Mouse (Mus musculus) adrenal gland, postnatal 36 days (tissue): Measurements from ENCODE around the gene Tubgcp3. TPM values are rescaled to one million over a fixed set of nuclear protein-coding genes. Genes with fewer than 3 reads are reported as not detected.
"Not testable (repeated sequence)": the region's sequence is repeated elsewhere in the genome, so short reads cannot be mapped to it uniquely, and the experiment has no call there.

Experiments
- DNase-seq, 2 experiments: peaks; one replicate each; pipeline ENCODE4 v3.0.0; 2021; ENCODE audit warnings: mixed read lengths in 1 of 2
- long read RNA-seq, 2 experiments: library from polyadenylated mRNA; stranded (forward); transcript quantifications; one replicate each; pipeline ENCODE4 v2.0.0; 2021; ENCODE audit warnings: borderline sequencing depth in 2 of 2
- total RNA-seq, 2 experiments: library from RNA; stranded (reverse); gene quantifications; 2 replicates each; pipeline ENCODE4 v1.2.3; 2021

Tubgcp3 gene
- total RNA-seq: 10 to 100 TPM; 29.6 to 29.8 TPM
- long read RNA-seq, experiment 1, transcript Tubgcp3-201 (22 exons, 3,797 nt): major isoform, 32 of 50 reads
- long read RNA-seq, experiment 1, partial matches to known transcripts: 3 of 50 reads
- long read RNA-seq, experiment 1, other reads (novel, unspliced or antisense): 13 of 50 reads
- long read RNA-seq, experiment 2, transcript Tubgcp3-201 (22 exons, 3,797 nt): major isoform, 5 of 15 reads
- long read RNA-seq, experiment 2, partial matches to known transcripts: 2 of 15 reads
- long read RNA-seq, experiment 2, other reads (novel, unspliced or antisense): 8 of 15 reads

GRCm38 (mm10) chr8:12672056-12672881 is at the start of gene Tubgcp3:
Gene Tubgcp3, minus strand, starts transcription at chr8:12672248.
- DNase-seq: peak; percentile 91 to 92

GRCm38 (mm10) chr8:12719091-12719490 is 47.0 kb upstream of the Tubgcp3 start:
- DNase-seq: no peak

- no peak for DNase-seq
Measured at GRCm38 (mm10) chr8:12715861-12716585, 44.0 kb upstream of the Tubgcp3 start.

- DNase-seq: peak; percentile 64 to 70
Measured at GRCm38 (mm10) chr8:12711623-12712022, 39.6 kb upstream of the Tubgcp3 start.

GRCm38 (mm10) chr8:12703597-12703996 is 31.5 kb upstream of the Tubgcp3 start:
- peak; percentile 19 to 20 for DNase-seq

- no peak for DNase-seq
Measured at GRCm38 (mm10) chr8:12702290-12702689, 30.2 kb upstream of the Tubgcp3 start.

GRCm38 (mm10) chr8:12698660-12699277 is 26.7 kb upstream of the Tubgcp3 start:
- DNase-seq: no peak

GRCm38 (mm10) chr8:12688851-12689250 is 16.8 kb upstream of the Tubgcp3 start:
- no peak for DNase-seq

- peak; percentile 86 to 91 for DNase-seq
Measured at GRCm38 (mm10) chr8:12677529-12677928, 5.5 kb upstream of the Tubgcp3 start.

- DNase-seq: peak in 1 of 2 experiments; percentile 1
Measured at GRCm38 (mm10) chr8:12671473-12672055, 484 bp downstream of the Tubgcp3 start.

GRCm38 (mm10) chr8:12670965-12671364 is 1.1 kb downstream of the Tubgcp3 start:
- no peak for DNase-seq

GRCm38 (mm10) chr8:12668832-12669231 is 3.2 kb downstream of the Tubgcp3 start:
- peak in 1 of 2 experiments; percentile 10 for DNase-seq

- not testable (repeated sequence) for DNase-seq
Measured at GRCm38 (mm10) chr8:12666530-12666929, 5.5 kb downstream of the Tubgcp3 start.

- no peak for DNase-seq
Measured at GRCm38 (mm10) chr8:12663105-12663456, 9.0 kb downstream of the Tubgcp3 start.

- DNase-seq: peak; percentile 46 to 59
Measured at GRCm38 (mm10) chr8:12662375-12663104, 9.5 kb downstream of the Tubgcp3 start.

GRCm38 (mm10) chr8:12657411-12657810 is 14.6 kb downstream of the Tubgcp3 start:
- no peak for DNase-seq

GRCm38 (mm10) chr8:12651246-12651645 is 20.8 kb downstream of the Tubgcp3 start:
- DNase-seq: no peak

- no peak for DNase-seq
Measured at GRCm38 (mm10) chr8:12650495-12650894, 21.6 kb downstream of the Tubgcp3 start.

- DNase-seq: no peak
Measured at GRCm38 (mm10) chr8:12648951-12649350, 23.1 kb downstream of the Tubgcp3 start.

GRCm38 (mm10) chr8:12646536-12646935 is 25.5 kb downstream of the Tubgcp3 start:
- no peak for DNase-seq

GRCm38 (mm10) chr8:12644894-12645293 is 27.2 kb downstream of the Tubgcp3 start:
- DNase-seq: no peak
